Mouse (Mus musculus): Measurements from ENCODE around the gene Nek7. TPM values are rescaled to one million over a fixed set of nuclear protein-coding genes. Genes with fewer than 3 reads are reported as not detected.

Nek7 gene
- total and polyA plus RNA-seq, 3 experiments = 4.7 to 9.1 TPM; not detected in 1

DNA sequence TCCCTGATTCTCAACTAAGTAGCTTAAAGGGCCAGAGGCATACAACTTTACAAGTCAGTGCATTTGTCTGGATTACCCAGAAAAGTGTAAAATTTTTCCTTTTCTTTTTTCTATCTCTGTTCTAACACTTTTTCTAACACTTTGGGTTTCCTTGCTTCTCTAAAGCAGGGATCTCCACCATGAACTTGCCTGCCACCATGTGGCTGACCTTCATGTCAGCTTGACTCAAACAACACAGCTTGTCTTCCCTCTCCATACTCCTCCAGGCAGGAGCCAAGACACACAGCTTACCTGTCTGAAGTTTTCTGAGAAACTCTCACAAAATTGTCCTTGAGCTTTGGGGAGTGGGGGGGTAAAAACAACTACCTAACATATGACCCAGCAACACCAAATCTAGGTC, 17.9 kb upstream of the Nek7 start (continued):
- TF ChIP-seq EP300 (IDR thresholded peaks at IDR 0.05; ENCODE audit: low read depth in 1 of 2, low read length in 2 of 2) = no peak
- no peak for TF ChIP-seq JUND (IDR thresholded peaks at IDR 0.05; ENCODE audit: low read depth, low read length)

DNA sequence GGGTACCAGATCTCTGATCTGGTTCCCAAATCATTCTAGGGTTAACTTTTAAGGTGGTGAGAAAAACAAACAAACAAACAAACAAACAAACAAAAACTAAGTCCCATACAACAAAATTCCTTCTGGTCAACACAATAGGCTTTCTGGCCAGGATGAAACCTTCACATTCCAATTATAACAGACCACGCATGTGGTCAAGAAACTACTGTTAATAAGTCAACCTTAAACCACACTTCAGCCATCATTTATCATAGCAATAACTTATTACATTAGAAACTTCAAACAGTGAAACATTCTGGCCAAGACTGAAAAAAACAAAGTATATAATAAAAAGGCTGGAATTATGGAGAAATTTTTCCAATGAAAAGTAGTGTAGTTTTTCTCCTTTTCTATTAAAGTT, 14.6 kb upstream of the Nek7 start:
- no peaks in the 10 kb centered on the region for H3K4me1 ChIP-seq (ENCODE audit: control insufficient read depth in 1 of 2, insufficient read depth in 2 of 2, low read length in 2 of 2)
- H3K4me3 ChIP-seq (ENCODE audit: control insufficient read depth in 1 of 2, insufficient read depth in 1 of 2, low read depth in 2 of 2, low read length in 2 of 2) = no peak overlapping the region
- no peak overlapping the region for H3K9ac ChIP-seq (ENCODE audit: control insufficient read depth, low read depth, low read length, poor library complexity, severe bottlenecking)
- H3K79me2 ChIP-seq (ENCODE audit: control insufficient read depth, insufficient read depth, low read length, poor library complexity) = no peaks in the 10 kb centered on the region
- H3K27ac ChIP-seq (ENCODE audit: control insufficient read depth, low read depth, low read length) = no peak overlapping the region
- no peak for DNase-seq (ENCODE audit: low read depth, low spot score)
- H3K9me3 ChIP-seq (replicated peaks; ENCODE audit: insufficient read depth, low read length) = no peaks in the 10 kb centered on the region
- TF ChIP-seq TCF12 (IDR thresholded peaks at IDR 0.05; ENCODE audit: low read depth, low read length) (no peak), TBP (IDR thresholded peaks at IDR 0.05; ENCODE audit: low read depth, low read length) (no peak)
- H3K27me3 ChIP-seq (ENCODE audit: control insufficient read depth in 1 of 2, insufficient read depth in 2 of 2, low read length in 2 of 2) = no peaks in the 10 kb centered on the region
- H3K36me3 ChIP-seq (ENCODE audit: control insufficient read depth in 1 of 2, insufficient read depth in 2 of 2, low read length in 2 of 2) = no peaks in the 10 kb centered on the region

DNA sequence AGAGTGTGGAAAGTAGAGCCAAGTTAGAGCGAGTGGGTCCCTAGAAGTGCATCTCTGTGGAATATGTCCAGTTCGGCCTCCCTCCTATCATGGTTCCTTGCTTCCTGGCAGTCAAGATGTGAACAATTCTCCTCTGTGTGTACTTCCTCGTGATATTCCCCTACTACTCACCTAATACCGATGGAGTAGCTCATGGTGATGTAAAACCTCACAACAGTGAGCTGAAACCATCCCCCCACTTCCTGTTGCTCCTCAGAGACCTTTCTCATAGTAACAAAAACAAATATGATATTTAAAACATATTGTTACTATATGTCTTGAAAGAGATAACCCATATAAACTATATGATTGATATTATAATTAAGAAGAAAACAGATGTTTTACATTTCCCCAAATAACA, 9.0 kb upstream of the Nek7 start:
- DNase-seq (ENCODE audit: low read depth, low spot score) = no peak
- H3K27me3 ChIP-seq (ENCODE audit: control insufficient read depth in 1 of 2, insufficient read depth in 2 of 2, low read length in 2 of 2) = no peaks in the 10 kb centered on the region; a peak in 1 of 4 replicates
- no peaks in the 10 kb centered on the region for H3K79me2 ChIP-seq (ENCODE audit: control insufficient read depth, insufficient read depth, low read length, poor library complexity)
- no peaks in the 10 kb centered on the region for H3K9me3 ChIP-seq (replicated peaks; ENCODE audit: insufficient read depth, low read length)
- no peak overlapping the region for H3K4me3 ChIP-seq (ENCODE audit: control insufficient read depth in 1 of 2, insufficient read depth in 1 of 2, low read depth in 2 of 2, low read length in 2 of 2)
- H3K36me3 ChIP-seq (ENCODE audit: control insufficient read depth in 1 of 2, insufficient read depth in 2 of 2, low read length in 2 of 2) = no peaks in the 10 kb centered on the region
- no peaks in the 10 kb centered on the region for H3K4me1 ChIP-seq (ENCODE audit: control insufficient read depth in 1 of 2, insufficient read depth in 2 of 2, low read length in 2 of 2)
- no peak overlapping the region for H3K9ac ChIP-seq (ENCODE audit: control insufficient read depth, low read depth, low read length, poor library complexity, severe bottlenecking)
- TF ChIP-seq RCOR1 (IDR thresholded peaks at IDR 0.05; ENCODE audit: low read depth, low read length) = no peak
- TF ChIP-seq GABPA (IDR thresholded peaks at IDR 0.05; ENCODE audit: low read depth, low read length) = no peak
- TF ChIP-seq ELF1 (IDR thresholded peaks at IDR 0.05; ENCODE audit: low read depth, low read length) = no peak
- no peak for TF ChIP-seq HCFC1 (IDR thresholded peaks at IDR 0.05; ENCODE audit: low read depth, low read length)
- H3K27ac ChIP-seq (ENCODE audit: control insufficient read depth, low read depth, low read length) = no peak overlapping the region

DNA sequence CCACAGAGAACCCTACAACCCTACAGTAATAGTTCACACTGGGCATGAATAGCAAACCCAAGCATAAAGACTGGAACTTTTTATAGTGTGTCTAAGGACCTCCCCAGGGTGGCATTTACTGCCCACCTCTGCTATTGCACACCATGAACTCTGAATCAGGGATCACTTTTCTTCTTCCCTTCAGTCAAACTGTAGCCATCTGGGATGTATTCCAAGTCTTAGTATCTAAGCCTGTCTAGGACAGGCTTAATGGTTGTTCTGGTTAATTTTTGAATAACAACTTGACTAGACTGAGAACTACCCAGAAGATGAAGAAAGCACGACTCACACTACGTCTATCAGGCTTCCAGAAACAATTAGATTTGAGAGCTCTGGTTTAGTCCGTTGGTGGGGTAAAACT, 8.5 kb upstream of the Nek7 start:
- Histone ChIP-seq H3K4me3 (ENCODE audit: control insufficient read depth in 1 of 2, insufficient read depth in 1 of 2, low read depth in 2 of 2, low read length in 2 of 2) (no peak overlapping the region), H3K27ac (ENCODE audit: control insufficient read depth, low read depth, low read length) (no peak overlapping the region), H3K27me3 (ENCODE audit: control insufficient read depth in 1 of 2, insufficient read depth in 2 of 2, low read length in 2 of 2) (no peaks in the 10 kb centered on the region; a peak in 1 of 4 replicates), H3K9ac (ENCODE audit: control insufficient read depth, low read depth, low read length, poor library complexity, severe bottlenecking) (no peak overlapping the region), H3K36me3 (ENCODE audit: control insufficient read depth in 1 of 2, insufficient read depth in 2 of 2, low read length in 2 of 2) (no peaks in the 10 kb centered on the region), H3K9me3 (replicated peaks; ENCODE audit: insufficient read depth, low read length) (no peaks in the 10 kb centered on the region), H3K4me1 (ENCODE audit: control insufficient read depth in 1 of 2, insufficient read depth in 2 of 2, low read length in 2 of 2) (no peaks in the 10 kb centered on the region), H3K79me2 (ENCODE audit: control insufficient read depth, insufficient read depth, low read length, poor library complexity) (no peaks in the 10 kb centered on the region)
- DNase-seq (ENCODE audit: low read depth, low spot score) = no peak
- TF ChIP-seq ZNF384 (IDR thresholded peaks at IDR 0.05; ENCODE audit: low read depth, low read length) = no peak
- no peak for TF ChIP-seq POLR2AphosphoS5 (IDR thresholded peaks at IDR 0.05; ENCODE audit: borderline replicate concordance, low read depth, low read length)
- no peak for TF ChIP-seq MEF2A (IDR thresholded peaks at IDR 0.05; ENCODE audit: extremely low read depth, insufficient replicate concordance, low read depth, low read length, poor library complexity, severe bottlenecking)
- no peak for TF ChIP-seq CHD2 (IDR thresholded peaks at IDR 0.05; ENCODE audit: low read length)
- no peak for TF ChIP-seq EP300 (IDR thresholded peaks at IDR 0.05; ENCODE audit: low read depth in 1 of 2, low read length in 2 of 2)
- no peak for TF ChIP-seq TCF12 (IDR thresholded peaks at IDR 0.05; ENCODE audit: low read depth, low read length)
- no peak for TF ChIP-seq MYC (IDR thresholded peaks at IDR 0.05; ENCODE audit: low read depth, low read length)
- no peak for TF ChIP-seq ETS1 (IDR thresholded peaks at IDR 0.05; ENCODE audit: low read depth, low read length)
- no peak for TF ChIP-seq MAZ (IDR thresholded peaks at IDR 0.05; ENCODE audit: low read depth, low read length)
- TF ChIP-seq TAL1 (IDR thresholded peaks at IDR 0.05; ENCODE audit: low read length) = no peak
- TF ChIP-seq ZC3H11A (IDR thresholded peaks at IDR 0.05; ENCODE audit: low read depth, low read length) = no peak
- TF ChIP-seq E2F4 (IDR thresholded peaks at IDR 0.05; ENCODE audit: borderline replicate concordance, low read depth, low read length) = no peak
- no peak for TF ChIP-seq KAT2A (conservative IDR thresholded peaks at IDR 0.05; ENCODE audit: low read depth, low read length)
- TF ChIP-seq MYB (IDR thresholded peaks at IDR 0.05; ENCODE audit: low read depth, low read length) = no peak
- no peak for TF ChIP-seq CTCF (IDR thresholded peaks at IDR 0.05 in 2 of 3, conservative IDR thresholded peaks at IDR 0.05 in 1 of 3; ENCODE audit: control insufficient read depth in 1 of 3, insufficient read depth in 1 of 3, low read depth in 2 of 3, low read length in 3 of 3, poor library complexity in 1 of 3, severe bottlenecking in 1 of 3)
- TF ChIP-seq ZKSCAN1 (IDR thresholded peaks at IDR 0.05; ENCODE audit: low read depth, low read length) = no peak
